Mouse (Mus musculus): ENCODE data around the gene Iqschfp. TPM values are rescaled to one million over a fixed set of nuclear protein-coding genes. Genes with fewer than 3 reads are reported as not detected.
A peak's percentile ranks its signal among the peaks of the same experiment; 100 is the strongest.

Gene Iqschfp
- polyA plus RNA-seq, 1 experiment from 2014 or later, result 0.54 TPM

DNA sequence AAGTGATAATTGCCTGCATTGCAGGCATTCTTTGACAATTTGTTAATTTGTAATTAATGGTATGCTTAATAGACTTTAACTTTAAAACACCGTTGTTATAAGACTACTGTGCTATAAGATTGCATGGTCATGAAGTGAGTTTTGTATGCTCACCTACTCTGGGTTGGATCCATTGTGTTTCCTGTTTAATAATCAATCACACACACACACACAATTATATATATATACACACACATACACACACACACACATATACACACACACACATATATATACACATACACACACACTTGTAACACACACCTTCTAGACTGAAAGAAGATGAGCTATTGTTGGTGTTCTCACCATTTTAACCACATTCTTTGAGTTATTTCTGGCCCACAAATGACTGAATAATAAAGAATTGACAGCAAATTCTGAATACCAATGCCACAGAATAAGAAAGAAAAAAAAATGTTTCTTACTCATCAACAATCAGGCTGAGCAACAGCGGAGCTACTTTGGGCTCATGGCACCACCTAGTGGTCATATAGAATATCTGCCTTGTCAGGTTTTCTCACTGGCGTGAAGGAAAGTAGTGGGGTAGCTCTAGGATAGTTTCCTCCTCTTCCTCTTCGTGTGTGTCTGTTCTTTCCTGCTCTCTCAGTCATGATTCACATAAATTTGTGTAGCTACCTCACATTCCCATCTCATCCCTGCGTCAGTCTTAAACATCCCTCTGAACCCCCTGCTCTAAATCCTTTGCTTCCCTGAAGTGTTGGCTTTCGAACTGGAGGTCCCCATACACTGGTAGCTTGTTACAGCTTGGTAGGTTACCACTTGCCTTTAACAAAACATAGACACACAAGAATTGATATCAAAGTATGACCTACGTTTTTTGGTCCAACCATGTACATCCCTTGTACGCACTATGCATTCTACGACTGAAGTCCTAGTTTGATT lies 153.7 kb downstream of the Iqschfp start:
- Histone ChIP-seq H3K9ac (no peak overlapping the region), H3K27me3 (peaks cover 11% of the 10 kb centered on the region), H3K4me3 (no peak overlapping the region), H3K27ac (no peak overlapping the region), H3K4me1 (no peaks in the 10 kb centered on the region), H3K9me3 (no peaks in the 10 kb centered on the region), H3K36me3 (no peaks in the 10 kb centered on the region), H3K4me2 (no peak overlapping the region)
- ATAC-seq (ENCODE audit: insufficient number of reproducible peaks, low FRiP score, low TSS enrichment, low read depth), result no peak
- WGBS, result 48% methylated on average over 9 of the region's 9 CpGs

DNA sequence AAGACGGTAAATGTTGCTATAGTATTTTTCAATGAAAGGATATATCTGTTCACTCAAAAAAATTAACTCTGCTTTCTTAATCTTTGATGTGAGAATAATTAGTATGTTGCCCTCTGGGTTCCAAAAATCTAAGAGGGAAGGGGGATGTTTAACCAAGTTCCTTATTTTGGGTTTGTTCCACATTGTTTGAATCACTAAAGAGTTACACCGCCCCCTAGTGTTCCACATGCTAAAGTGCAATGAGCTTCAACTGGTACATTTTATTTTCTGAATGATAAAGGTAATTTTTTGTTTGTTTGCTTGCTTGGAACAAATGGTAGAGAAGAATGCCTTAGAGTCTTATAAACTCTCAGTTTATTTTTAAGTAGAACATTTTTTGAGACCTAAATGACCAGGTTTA lies 161.5 kb downstream of the Iqschfp start:
- Histone ChIP-seq H3K4me3 (no peak overlapping the region), H3K4me1 (no peaks in the 10 kb centered on the region), H3K36me3 (no peaks in the 10 kb centered on the region), H3K4me2 (no peak overlapping the region), H3K27me3 (peaks cover 15% of the 10 kb centered on the region), H3K9ac (no peak overlapping the region), H3K27ac (no peak overlapping the region), H3K9me3 (no peaks in the 10 kb centered on the region)
- ATAC-seq (ENCODE audit: insufficient number of reproducible peaks, low FRiP score, low TSS enrichment, low read depth), result no peak
- 47% methylated on average over 2 of the region's 2 CpGs for WGBS

DNA sequence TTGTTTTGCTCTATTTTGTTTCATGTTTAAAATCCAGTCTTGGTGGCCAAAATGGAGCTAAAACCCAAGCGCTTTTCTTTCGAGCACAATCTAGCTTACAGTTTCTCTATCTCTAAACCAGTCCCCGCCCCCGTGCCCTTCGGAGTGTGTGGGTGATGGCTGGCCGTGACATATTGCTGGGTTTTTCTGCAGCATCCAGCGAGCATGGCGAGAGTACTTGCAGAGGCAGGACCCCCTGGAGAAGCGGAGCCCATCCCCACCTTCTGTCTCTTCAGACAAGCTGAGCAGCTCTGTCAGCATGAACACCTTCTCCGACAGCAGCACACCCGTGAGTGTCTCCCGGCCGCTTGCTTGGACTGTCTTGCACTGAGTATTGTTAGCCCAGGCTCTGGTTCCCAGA lies 163.0 kb downstream of the Iqschfp start:
- WGBS, result 59% methylated on average over 13 of the region's 13 CpGs
- no peak overlapping the region for H3K9ac ChIP-seq
- no peaks in the 10 kb centered on the region for H3K4me1 ChIP-seq
- no peak overlapping the region for H3K4me2 ChIP-seq
- H3K27ac ChIP-seq, result no peak overlapping the region
- ATAC-seq (ENCODE audit: insufficient number of reproducible peaks, low FRiP score, low TSS enrichment, low read depth), result no peak
- H3K27me3 ChIP-seq, result peaks cover 15% of the 10 kb centered on the region
- no peaks in the 10 kb centered on the region for H3K36me3 ChIP-seq
- no peak overlapping the region for H3K4me3 ChIP-seq
- no peaks in the 10 kb centered on the region for H3K9me3 ChIP-seq

DNA sequence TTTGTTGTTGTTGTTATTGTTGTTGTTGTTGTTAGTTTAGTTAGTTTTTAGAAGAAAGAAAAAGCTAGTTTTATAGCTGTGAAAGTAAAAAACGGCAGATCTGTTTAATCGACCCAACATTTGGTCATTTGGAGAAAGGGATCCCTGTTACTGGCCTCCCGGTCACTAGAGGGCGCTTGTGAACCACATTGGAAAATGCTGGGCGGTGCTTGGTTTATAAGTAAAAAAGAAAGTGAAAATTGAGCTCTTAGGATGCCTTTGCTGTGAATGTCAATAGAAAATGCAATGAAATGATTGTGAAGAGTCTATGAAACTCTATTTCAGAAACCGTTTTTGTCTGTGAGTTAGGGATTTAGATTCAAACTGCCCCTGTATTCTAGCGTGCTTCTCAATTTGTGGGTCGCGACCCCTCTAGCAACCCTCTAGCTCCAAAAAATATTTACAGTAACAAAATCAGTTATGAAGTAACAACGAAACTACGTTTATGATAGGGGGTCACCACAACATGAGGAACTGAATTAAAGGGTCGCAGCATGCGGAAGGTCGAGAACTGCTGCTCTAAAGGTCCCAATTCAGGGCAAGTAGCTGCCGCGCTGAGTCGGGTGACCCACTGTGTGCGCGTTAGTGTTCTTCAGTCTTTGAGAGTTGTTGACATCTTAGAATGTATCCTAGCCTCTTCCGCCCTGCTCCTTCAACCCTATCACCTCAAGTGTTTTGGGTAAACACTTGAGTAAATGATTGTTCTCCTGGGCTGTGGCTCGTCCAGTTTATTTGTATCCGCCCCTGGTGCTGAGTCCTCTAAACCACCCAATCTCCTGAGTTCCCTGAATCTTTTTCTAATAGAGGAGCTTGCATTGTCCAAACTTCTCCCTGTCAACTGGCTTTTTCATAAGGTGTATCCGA lies 164.6 kb downstream of the Iqschfp start:
- H3K4me1 ChIP-seq, result no peaks in the 10 kb centered on the region
- no peaks in the 10 kb centered on the region for H3K36me3 ChIP-seq
- no peaks in the 10 kb centered on the region for H3K9me3 ChIP-seq
- H3K27ac ChIP-seq, result no peak overlapping the region
- WGBS, result 56% methylated on average over 23 of the region's 23 CpGs
- peaks cover 15% of the 10 kb centered on the region for H3K27me3 ChIP-seq
- H3K4me2 ChIP-seq, result peak overlapping the region; percentile 12; the same call in 1 of the 2 replicates
- H3K4me3 ChIP-seq, result peak overlapping the region; percentile 14
- no peak overlapping the region for H3K9ac ChIP-seq
- no peak for ATAC-seq (ENCODE audit: insufficient number of reproducible peaks, low FRiP score, low TSS enrichment, low read depth)

DNA sequence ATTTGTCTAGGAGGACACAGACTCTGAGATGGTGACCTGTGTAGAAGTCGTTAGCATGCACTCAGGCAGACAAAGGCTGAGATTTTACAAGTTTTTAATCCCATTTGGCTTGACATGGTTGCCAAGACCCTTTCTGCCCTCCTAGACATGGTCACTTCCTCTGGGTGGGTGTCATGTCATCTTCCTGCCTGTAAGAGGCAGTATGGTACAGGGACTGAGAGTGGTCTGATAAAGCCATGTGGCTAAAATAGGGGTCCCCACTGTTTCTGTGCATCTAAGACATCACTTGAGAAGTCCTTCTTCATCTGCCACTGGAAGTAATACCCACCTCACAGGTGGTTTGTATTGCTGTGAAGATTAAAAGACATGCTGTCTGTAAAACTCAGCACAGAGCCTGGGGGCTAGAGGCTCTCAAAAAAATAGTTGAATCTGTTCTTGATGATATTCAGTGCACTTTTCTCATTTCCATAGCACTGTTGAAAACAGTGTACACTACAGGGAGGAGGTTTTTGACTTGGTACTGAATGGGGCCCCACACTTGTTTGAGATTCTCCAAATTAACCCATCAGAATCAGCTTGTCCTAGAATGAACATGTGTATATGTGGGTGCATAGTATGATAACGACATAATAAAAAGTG lies 167.2 kb downstream of the Iqschfp start:
- no peak overlapping the region for H3K9ac ChIP-seq
- H3K27ac ChIP-seq, result no peak overlapping the region
- no peaks in the 10 kb centered on the region for H3K9me3 ChIP-seq
- H3K27me3 ChIP-seq, result peaks cover 20% of the 10 kb centered on the region
- H3K4me2 ChIP-seq, result no peak overlapping the region
- H3K4me1 ChIP-seq, result no peaks in the 10 kb centered on the region
- 44% methylated on average over 2 of the region's 2 CpGs for WGBS
- H3K36me3 ChIP-seq, result no peaks in the 10 kb centered on the region
- ATAC-seq (ENCODE audit: insufficient number of reproducible peaks, low FRiP score, low TSS enrichment, low read depth), result no peak
- H3K4me3 ChIP-seq, result no peak overlapping the region

DNA sequence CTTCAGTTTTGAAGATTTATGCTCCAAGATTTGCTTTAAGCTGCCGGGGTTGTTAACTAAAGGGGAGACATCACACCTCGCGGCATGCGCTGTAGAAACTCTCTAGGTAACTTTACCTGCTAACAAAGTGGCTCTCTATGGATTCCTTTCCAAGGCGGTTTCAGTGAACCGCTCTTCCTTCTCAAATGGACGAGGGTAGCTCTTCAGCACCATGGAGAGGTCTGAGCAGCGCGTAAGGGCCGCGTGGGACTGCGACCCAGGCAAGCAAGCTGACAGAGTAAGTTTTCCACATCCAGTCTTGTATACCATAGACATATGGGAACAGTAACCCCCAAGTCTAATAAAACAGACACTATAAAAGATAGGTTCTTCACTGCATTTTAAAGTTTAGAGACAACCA lies 172.7 kb downstream of the Iqschfp start, which contains the start of gene Schip1:
Gene Schip1, plus strand, starts transcription at position 72 of the 400 bp plus-strand sequence.
- H3K9me3 ChIP-seq, result no peaks in the 10 kb centered on the region
- H3K36me3 ChIP-seq, result no peaks in the 10 kb centered on the region
- no peak for ATAC-seq (ENCODE audit: insufficient number of reproducible peaks, low FRiP score, low TSS enrichment, low read depth)
- H3K9ac ChIP-seq, result no peak within 1 kb of the TSS
- no peaks in the 10 kb centered on the region for H3K4me1 ChIP-seq
- H3K27ac ChIP-seq, result no peak within 1 kb of the TSS
- no peak within 1 kb of the TSS for H3K4me2 ChIP-seq
- H3K27me3 ChIP-seq, result peaks cover 11% of the 10 kb centered on the region
- no peak within 1 kb of the TSS for H3K4me3 ChIP-seq
- 23% methylated on average over 12 of the region's 12 CpGs for WGBS

DNA sequence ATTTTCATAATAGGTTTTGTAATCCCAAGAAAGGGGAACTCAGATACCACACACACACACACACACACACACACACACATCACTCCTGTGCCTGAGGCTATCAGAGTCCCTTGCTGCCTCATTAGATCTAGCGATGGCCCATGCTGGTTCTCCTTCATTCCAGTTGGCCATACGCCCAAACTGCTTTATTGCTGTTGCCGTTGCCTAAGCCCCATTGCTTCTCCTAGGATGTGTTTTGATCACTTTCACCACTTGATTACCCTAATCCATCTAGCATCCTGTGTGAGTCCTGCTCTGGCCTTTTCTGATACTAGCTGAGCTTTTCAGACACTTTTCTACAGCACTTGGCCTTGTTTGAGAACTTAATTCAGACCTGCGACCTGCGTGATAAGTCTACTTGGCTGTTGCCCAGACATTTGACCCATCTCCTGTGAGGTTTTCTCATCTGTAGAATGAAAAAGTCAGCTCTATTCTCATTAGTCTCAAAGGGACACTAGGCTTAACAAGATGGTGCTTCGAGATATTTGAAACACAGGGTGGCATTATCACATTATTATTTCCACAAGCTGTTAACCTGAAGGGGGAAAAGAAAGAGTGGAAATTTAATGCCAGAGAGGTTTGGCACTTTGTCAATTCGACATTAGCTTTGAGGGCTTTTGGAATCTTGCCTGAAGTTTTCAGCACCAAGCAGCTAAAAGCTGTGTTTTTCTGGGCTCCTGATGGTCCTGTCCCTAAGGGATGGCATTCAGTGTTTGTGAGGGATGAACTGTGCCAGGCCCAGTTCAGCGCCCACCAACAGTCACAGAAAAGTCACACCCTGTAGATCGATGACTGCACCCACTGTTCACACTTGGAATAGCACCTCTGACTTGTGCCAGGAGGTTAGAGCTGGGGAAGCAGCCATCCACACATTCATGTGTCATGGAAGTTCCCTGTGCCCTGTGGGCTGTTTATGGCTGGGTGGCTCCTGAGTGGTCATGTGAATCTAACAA lies 179.7 kb downstream of the Iqschfp start:
- Histone ChIP-seq H3K9me3 (no peaks in the 10 kb centered on the region), H3K27me3 (peaks cover 9% of the 10 kb centered on the region; the same call in 1 of the 2 replicates), H3K9ac (no peak overlapping the region), H3K4me3 (no peak overlapping the region), H3K27ac (no peak overlapping the region), H3K4me1 (no peaks in the 10 kb centered on the region), H3K36me3 (no peaks in the 10 kb centered on the region), H3K4me2 (no peak overlapping the region)
- ATAC-seq (ENCODE audit: insufficient number of reproducible peaks, low FRiP score, low TSS enrichment, low read depth), result no peak; the same call in 1 of the 2 replicates
- WGBS, result 46% methylated on average over 9 of the region's 9 CpGs

DNA sequence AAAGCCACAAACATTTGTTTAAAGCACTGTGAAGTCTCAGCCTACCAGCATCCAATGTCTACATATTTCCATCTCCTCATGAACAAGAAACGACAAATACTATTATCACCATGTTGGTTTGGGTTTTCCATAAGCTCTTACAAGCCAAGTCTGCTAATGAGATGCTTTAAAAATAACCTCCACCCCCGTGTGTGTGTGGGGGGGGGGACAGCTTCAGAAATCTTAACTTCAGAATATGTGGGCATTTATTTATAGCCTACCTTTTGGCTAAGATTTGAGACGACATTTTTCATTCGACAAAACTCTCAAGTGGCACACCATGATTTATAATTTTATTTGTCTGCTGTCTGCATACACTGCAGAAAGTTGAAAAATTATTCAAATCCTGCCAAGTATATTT lies 185.4 kb downstream of the Iqschfp start:
- ATAC-seq (ENCODE audit: insufficient number of reproducible peaks, low FRiP score, low TSS enrichment, low read depth), result no peak

DNA sequence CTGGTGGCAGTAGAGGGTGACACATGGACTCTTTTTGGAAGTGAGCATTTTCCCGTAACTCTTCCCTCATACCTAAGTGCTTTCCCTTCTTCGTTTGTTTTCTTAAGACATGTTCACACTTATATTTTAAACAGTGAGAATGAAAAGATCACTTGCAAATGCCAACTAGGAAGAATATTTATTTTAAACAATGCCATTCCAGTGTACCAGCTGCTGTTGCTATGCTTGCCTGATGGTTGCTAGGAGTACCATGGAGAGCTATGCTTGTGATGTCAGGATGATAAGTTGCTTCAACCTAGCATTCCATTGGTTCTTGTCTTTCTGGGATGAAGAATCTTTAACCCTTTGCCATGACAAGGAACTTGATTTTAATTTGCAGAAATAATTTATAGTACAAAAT lies 193.0 kb downstream of the Iqschfp start:
- Histone ChIP-seq H3K36me3 (no peaks in the 10 kb centered on the region), H3K9me3 (no peaks in the 10 kb centered on the region), H3K4me2 (no peak overlapping the region), H3K4me1 (no peaks in the 10 kb centered on the region), H3K27me3 (no peaks in the 10 kb centered on the region), H3K27ac (no peak overlapping the region), H3K4me3 (no peak overlapping the region), H3K9ac (no peak overlapping the region)
- no peak for ATAC-seq (ENCODE audit: insufficient number of reproducible peaks, low FRiP score, low TSS enrichment, low read depth)
- WGBS, result 94% methylated on average over 2 of the region's 2 CpGs

More for the DNA sequence above, 185.4 kb downstream of the Iqschfp start:
- no peak overlapping the region for H3K4me3 ChIP-seq
- H3K9me3 ChIP-seq, result no peaks in the 10 kb centered on the region
- no peaks in the 10 kb centered on the region for H3K36me3 ChIP-seq
- H3K9ac ChIP-seq, result no peak overlapping the region
- H3K27me3 ChIP-seq, result no peaks in the 10 kb centered on the region
- H3K4me2 ChIP-seq, result no peak overlapping the region
- WGBS, result 58% methylated on average over 4 of the region's 4 CpGs
- no peak overlapping the region for H3K27ac ChIP-seq
- H3K4me1 ChIP-seq, result no peaks in the 10 kb centered on the region

DNA sequence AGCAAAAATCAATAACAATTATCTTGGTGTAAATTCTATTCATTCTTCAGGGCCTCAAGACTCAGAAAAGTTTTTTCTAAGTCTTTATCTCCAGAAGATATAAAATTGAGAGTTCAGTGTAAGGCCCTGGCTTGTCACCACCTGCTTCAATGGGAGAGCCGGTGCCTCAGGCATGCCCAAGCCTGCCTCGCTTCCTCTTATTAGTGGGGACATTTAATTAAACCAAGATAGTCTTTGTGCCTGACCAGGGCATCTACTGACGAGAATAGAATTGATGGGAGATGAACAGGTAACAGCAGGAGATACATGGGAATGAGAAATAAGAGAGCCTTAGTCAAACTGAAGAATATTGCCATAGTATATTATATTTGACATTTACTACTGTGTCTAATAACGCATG lies 200.1 kb downstream of the Iqschfp start:
- H3K9me3 ChIP-seq, result no peaks in the 10 kb centered on the region
- no peak for ATAC-seq (ENCODE audit: insufficient number of reproducible peaks, low FRiP score, low TSS enrichment, low read depth)
- no peak overlapping the region for H3K27ac ChIP-seq
- WGBS, result 42% methylated on average over 4 of the region's 4 CpGs
- H3K36me3 ChIP-seq, result no peaks in the 10 kb centered on the region
- H3K4me2 ChIP-seq, result no peak overlapping the region
- no peak overlapping the region for H3K9ac ChIP-seq
- H3K27me3 ChIP-seq, result peaks cover 36% of the 10 kb centered on the region
- H3K4me1 ChIP-seq, result no peaks in the 10 kb centered on the region
- no peak overlapping the region for H3K4me3 ChIP-seq
